Mouse (Mus musculus) forebrain, embryonic 13.5 days (tissue): Measurements from ENCODE around the gene Grap. TPM values are rescaled to one million over a fixed set of nuclear protein-coding genes. Genes with fewer than 3 reads are reported as not detected.

ENCODE experiments used
- ATAC-seq: fragments of 200-750 bp; cut with Nextera tagmentation; 2 replicates; pipeline ENCODE4 v1.8.0; 2017
- H3K27ac ChIP-seq: fragments of 300-500 bp; sonication (generic); 2 replicates; pipeline ENCODE4 v1.5.1; 2015; ENCODE audit warnings: inconsistent platforms, mild to moderate bottlenecking, moderate library complexity
- H3K27me3 ChIP-seq: fragments of 300-500 bp; sonication (generic); 2 replicates; pipeline ENCODE4 v1.6.1; 2015; ENCODE audit warnings: mild to moderate bottlenecking, inconsistent platforms
- H3K36me3 ChIP-seq: fragments of 300-500 bp; sonication (generic); 2 replicates; pipeline ENCODE4 v1.6.1; 2015; ENCODE audit warnings: mild to moderate bottlenecking, inconsistent platforms; ENCODE audit not compliant: poor library complexity, severe bottlenecking
- H3K4me1 ChIP-seq: fragments of 300-500 bp; sonication (generic); 2 replicates; pipeline ENCODE4 v1.6.1; 2015; ENCODE audit warnings: inconsistent platforms
- H3K4me2 ChIP-seq: fragments of 300-500 bp; sonication (generic); 2 replicates; pipeline ENCODE4 v1.6.1; 2015; ENCODE audit warnings: inconsistent platforms, mild to moderate bottlenecking, moderate library complexity
- H3K4me3 ChIP-seq: fragments of 300-500 bp; sonication (generic); 2 replicates; pipeline ENCODE4 v1.5.1; 2015; ENCODE audit warnings: mild to moderate bottlenecking, inconsistent platforms
- H3K9ac ChIP-seq: fragments of 300-500 bp; sonication (generic); 2 replicates; pipeline ENCODE4 v1.6.1; 2015; ENCODE audit warnings: mild to moderate bottlenecking, inconsistent platforms
- H3K9me3 ChIP-seq: fragments of 300-500 bp; sonication (generic); replicated peaks from 2 replicates; pipeline ENCODE4 v1.6.1; 2016; ENCODE audit warnings: inconsistent platforms
- WGBS: fragments of 180-500 bp; shearing (Covaris S2); methylation state at CpG from one replicate; pipeline ENCODE4 v1.1.7; 2015; 5-methylcytosine and 5-hydroxymethylcytosine counted together
- polyA plus RNA-seq: library from polyadenylated mRNA; unstranded; fragments of >200 nt; fragmentation: Nextera tagmentation; extraction: Ambion mirVana; gene quantifications from 2 replicates; pipeline ENCODE4 v1.2.1, GENCODE M21; 2015

The Grap gene
- polyA plus RNA-seq, 1 experiment from 2014 or later, result 8.2 TPM

DNA sequence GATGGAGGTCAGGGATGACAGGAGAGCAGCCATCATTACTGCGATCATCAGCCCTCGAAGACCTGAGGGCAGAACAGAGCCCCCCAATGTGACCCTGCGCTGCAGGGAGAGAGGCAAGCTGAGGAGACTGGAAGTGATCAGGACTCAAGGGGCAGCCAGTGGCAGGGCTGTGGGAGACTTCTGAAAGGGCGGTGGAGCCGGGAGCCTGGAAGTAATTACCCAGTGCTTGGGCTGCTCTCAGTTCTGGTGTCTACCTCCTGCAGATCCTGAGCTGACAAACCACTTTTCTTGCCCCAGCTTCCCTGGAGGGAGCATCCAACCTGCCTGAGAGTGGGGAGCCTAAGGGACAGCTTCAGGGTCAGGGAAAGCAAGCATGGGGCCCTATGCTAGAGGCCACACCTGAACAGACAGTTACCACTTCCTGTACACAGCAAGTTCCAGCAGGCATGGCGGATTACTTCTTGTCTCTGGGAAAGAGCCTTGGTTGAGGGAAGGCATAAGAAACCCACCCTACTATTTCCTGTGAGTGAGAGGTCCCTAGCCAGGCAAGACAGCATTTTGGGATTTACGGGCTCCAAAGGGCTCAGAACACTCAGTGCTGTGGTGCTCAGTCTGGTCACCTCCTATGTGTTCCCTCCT lies 23.3 kb downstream of the Grap start:
- Histone ChIP-seq H3K9me3 (no peaks in the 10 kb centered on the region), H3K9ac (no peak overlapping the region), H3K27me3 (no peaks in the 10 kb centered on the region), H3K36me3 (no peaks in the 10 kb centered on the region), H3K4me1 (peaks cover 10% of the 10 kb centered on the region), H3K4me3 (no peak overlapping the region), H3K4me2 (no peak overlapping the region), H3K27ac (no peak overlapping the region)
- no peak for ATAC-seq
- WGBS, result 64% methylated on average over 7 of the region's 7 CpGs

DNA sequence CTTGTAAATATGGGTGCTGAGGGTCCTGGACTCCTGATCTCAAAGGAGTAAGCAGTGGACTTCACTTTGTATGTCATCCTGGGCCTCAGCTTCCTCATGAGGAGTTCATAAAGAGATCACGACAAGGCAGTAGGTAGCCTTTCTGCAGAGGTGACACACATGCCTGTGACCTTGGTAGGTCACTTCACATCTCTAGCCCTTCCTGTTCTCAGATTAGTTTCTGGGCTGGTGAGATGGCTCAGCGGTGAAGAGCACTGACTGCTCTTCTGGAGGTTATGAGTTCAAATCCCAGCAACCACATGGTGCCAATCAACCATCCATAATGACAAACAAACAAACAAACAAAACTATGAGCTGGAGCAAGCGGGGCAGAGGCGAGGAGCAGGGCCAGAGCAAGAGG lies 24.6 kb downstream of the Grap start:
- no peak overlapping the region for H3K9ac ChIP-seq
- H3K27me3 ChIP-seq, result no peaks in the 10 kb centered on the region
- no peaks in the 10 kb centered on the region for H3K9me3 ChIP-seq
- WGBS, result 86% methylated on average over 4 of the region's 4 CpGs
- ATAC-seq, result no peak
- H3K4me3 ChIP-seq, result no peak overlapping the region
- no peak overlapping the region for H3K27ac ChIP-seq
- peaks cover 10% of the 10 kb centered on the region for H3K4me1 ChIP-seq
- H3K4me2 ChIP-seq, result no peak overlapping the region
- no peaks in the 10 kb centered on the region for H3K36me3 ChIP-seq

DNA sequence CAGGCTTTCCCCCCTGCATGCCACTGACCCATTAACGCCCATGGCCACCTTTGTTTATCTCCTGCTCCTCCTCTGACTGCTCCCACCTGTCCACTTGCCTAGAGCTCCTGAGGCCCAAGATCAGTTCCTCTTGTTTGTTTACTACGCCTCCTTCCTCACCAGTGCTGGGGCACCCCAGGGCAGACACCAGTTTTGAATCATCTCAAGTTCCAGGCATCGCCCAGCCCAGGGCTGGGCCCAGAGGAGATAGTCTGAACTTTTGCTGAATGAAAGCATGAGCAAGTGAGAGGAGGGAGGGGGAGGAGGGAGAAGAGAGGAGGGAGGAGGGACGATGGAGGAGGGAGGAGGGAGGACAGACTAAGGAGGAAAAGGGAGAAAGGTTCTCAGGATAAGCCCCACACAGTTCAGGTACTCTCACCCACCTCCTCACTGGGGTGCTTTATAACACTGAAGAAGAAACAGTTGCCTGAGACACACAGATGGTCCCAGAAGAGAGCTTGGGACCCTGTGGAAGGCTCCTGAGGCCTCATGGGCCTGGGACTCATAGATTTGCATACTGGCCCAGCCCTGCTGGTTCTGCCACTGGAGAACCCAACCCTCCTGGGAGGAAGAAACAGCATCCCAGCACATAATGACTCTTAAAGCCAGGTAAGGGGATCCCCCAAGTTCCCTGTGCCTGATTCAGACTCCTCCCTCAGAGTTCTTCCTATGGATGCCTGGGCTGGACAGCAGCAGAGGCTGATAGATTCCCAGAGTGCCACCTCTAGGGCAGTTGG lies 26.2 kb downstream of the Grap start:
- Histone ChIP-seq H3K4me3 (no peak overlapping the region), H3K9me3 (no peaks in the 10 kb centered on the region), H3K36me3 (no peaks in the 10 kb centered on the region), H3K27ac (no peak overlapping the region), H3K9ac (no peak overlapping the region), H3K4me2 (no peak overlapping the region), H3K4me1 (peaks cover 15% of the 10 kb centered on the region), H3K27me3 (peaks cover 15% of the 10 kb centered on the region)
- 74% methylated on average over 4 of the region's 4 CpGs for WGBS
- ATAC-seq, result no peak

DNA sequence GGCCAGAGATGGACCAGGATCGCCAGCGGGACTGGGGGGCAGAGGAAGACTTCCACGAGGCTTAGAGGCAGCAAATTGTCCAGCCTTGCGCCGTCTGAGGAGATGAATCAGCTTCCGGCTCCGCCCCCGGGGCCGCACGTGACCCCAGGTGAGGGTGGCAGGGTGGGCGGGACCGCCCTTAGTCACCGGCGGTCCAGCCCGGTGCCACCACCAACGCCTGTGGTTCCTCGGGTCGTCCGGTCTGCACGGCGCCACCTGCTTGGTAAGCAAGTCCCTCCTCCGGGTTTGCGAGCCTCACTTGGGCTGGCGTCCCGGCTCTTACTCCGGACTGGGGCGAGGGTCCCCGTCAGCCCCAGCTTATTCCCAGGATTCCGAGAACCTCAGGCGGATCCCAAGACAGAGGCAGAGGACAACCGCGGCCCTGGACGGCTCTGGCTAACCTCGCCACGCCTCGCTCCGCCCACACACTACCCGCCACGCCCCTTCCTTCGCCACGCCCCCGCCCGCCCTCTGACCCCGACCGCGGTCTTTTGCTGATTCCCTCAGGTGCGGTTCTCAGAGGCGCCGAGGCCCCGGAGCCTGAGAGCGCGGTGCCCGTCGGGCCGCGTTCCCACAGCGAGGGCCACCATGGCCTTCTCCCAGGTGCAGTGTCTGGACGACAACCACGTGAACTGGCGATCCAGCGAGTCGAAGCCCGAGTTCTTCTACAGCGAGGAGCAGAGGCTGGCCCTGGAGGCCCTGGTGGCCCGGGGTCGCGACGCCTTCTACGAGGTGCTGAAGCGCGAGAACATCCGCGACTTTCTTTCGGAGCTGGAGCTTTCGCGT lies 31.1 kb downstream of the Grap start, which contains the start of gene Fam83g:
TSS of gene Fam83g (plus strand) at position 185 of the 825 bp plus-strand sequence.
- 0 out of 2 replicates have a peak, but pooled peaks have one; percentile 24 for ATAC-seq
- H3K9me3 ChIP-seq, result no peaks in the 10 kb centered on the region
- peaks cover 12% of the 10 kb centered on the region for H3K4me1 ChIP-seq
- peak within 1 kb of the TSS; percentile 64 for H3K4me2 ChIP-seq
- peak within 1 kb of the TSS; percentile 43 for H3K4me3 ChIP-seq
- 2% methylated on average over 75 of the region's 76 CpGs for WGBS
- H3K27ac ChIP-seq, result no peak within 1 kb of the TSS
- H3K27me3 ChIP-seq, result peaks cover 40% of the 10 kb centered on the region
- H3K9ac ChIP-seq, result peak within 1 kb of the TSS; percentile 16
- H3K36me3 ChIP-seq, result no peaks in the 10 kb centered on the region

DNA sequence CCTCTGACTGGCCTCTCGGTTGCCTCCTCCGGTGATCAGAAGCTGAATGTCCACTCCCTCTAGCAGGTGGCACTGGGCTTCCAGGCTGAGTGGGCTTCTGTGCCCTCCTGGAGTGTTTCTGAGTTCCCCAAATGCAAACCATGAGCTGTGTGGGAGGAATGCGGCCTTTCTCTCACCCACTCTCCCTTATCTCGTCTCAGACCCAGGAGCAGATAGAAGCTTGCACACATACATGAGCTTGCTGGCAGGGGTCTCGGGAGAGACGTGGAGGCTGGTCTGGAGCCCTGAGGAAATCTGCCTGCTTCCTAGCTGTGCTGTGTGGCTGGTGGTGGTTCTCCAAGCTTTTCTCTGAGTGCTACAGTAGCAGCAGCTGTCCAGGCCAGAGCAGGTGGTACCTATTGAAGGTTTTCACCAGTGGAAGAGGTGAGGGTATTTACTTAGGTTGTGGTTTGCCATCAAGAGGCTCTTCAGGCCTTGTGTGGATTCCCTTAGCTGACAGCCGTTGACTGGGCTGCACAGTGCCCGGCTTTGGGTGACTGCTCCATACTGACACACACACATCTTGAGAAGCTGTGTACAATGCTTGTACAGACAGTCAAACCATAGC lies 32.2 kb downstream of the Grap start:
- H3K4me2 ChIP-seq, result no peak overlapping the region
- peaks cover 12% of the 10 kb centered on the region for H3K4me1 ChIP-seq
- H3K27me3 ChIP-seq, result peaks cover 40% of the 10 kb centered on the region
- no peak overlapping the region for H3K9ac ChIP-seq
- H3K36me3 ChIP-seq, result no peaks in the 10 kb centered on the region
- 70% methylated on average over 8 of the region's 8 CpGs for WGBS
- H3K4me3 ChIP-seq, result no peak overlapping the region
- H3K27ac ChIP-seq, result no peak overlapping the region
- no peaks in the 10 kb centered on the region for H3K9me3 ChIP-seq
- ATAC-seq, result no peak

DNA sequence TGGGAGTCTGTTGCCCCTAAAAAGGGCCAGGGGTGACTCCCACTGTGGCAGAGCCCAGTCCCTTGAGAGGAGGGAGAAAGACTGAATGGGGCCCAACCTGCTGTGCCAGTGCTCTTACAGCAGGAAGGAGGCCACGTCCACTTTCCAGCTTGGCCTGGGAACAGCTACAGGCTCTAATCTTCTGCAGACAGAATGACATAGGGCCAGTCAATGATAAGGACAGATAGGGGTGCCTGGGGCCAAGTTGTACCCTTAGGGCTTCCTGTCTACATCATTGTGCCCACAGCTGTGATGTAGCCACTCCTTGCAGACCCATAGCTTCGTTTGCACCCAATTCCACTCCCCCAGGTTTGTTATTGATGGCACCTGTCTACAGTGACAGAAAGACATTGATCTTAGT lies 33.1 kb downstream of the Grap start:
- Histone ChIP-seq H3K27me3 (peaks cover 40% of the 10 kb centered on the region), H3K27ac (no peak overlapping the region)
- no peak for ATAC-seq

DNA sequence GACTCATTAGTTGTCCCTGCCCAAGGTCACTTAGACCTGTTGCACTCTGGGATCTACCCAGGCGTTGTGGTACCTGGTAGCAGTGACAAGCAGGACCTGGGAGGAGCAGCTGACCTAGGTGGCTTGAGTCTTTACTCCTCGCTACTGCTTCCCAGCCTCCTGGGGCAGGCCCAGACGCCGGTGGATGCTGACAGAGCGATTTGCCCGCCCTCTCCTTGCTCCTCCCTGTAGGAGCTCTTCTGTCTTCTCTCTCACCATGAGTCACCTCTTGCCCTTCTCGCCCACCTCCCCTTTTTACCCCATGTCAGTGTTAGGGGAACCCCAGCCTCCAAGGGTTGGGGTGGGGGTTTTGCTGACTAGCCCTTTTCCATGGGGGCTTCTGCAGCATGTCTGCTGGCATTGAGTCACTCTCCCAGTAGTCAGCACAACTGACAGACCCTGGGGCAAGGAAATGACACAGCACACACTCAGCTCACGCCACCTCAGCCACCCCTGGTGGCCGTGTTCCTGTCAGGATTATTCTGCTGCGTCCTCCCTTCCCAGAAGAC lies 33.9 kb downstream of the Grap start:
- H3K9me3 ChIP-seq, result no peaks in the 10 kb centered on the region
- H3K36me3 ChIP-seq, result no peaks in the 10 kb centered on the region
- no peak overlapping the region for H3K9ac ChIP-seq
- H3K4me2 ChIP-seq, result no peak overlapping the region
- H3K4me1 ChIP-seq, result peaks cover 12% of the 10 kb centered on the region
- H3K4me3 ChIP-seq, result no peak overlapping the region
- H3K27me3 ChIP-seq, result peaks cover 40% of the 10 kb centered on the region
- WGBS, result 47% methylated on average over 10 of the region's 10 CpGs
- H3K27ac ChIP-seq, result no peak overlapping the region
- ATAC-seq, result no peak

More for the DNA sequence above, 33.1 kb downstream of the Grap start:
- no peaks in the 10 kb centered on the region for H3K36me3 ChIP-seq
- H3K4me3 ChIP-seq, result no peak overlapping the region
- WGBS, result 80% methylated on average over 2 of the region's 2 CpGs
- H3K9ac ChIP-seq, result no peak overlapping the region
- H3K4me2 ChIP-seq, result no peak overlapping the region
- H3K4me1 ChIP-seq, result peaks cover 12% of the 10 kb centered on the region
- H3K9me3 ChIP-seq, result no peaks in the 10 kb centered on the region

DNA sequence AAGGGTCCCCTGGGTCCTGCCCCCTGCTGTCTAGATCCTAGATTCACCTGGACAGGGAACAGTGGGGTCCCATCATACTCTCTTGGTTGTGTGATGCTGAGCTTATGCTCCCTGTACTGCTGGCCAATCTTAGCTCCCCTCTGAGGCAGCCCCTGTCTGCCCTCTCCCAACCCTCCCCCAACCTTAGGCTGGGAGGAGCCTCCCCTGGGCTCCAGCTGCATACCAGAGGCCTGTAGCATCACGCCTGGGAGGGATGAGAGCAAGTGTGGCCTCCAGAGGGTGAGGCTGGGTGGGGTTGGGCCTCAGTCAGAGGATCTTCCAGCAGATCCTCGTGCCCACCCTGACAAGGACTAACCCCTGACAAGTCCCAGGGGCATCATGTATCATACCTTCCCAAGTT lies 34.5 kb downstream of the Grap start:
- Histone ChIP-seq H3K4me1 (peaks cover 12% of the 10 kb centered on the region), H3K9me3 (no peaks in the 10 kb centered on the region), H3K4me2 (no peak overlapping the region), H3K27ac (no peak overlapping the region), H3K9ac (no peak overlapping the region), H3K27me3 (peaks cover 40% of the 10 kb centered on the region), H3K36me3 (no peaks in the 10 kb centered on the region), H3K4me3 (no peak overlapping the region)
- 60% methylated on average over 2 of the region's 2 CpGs for WGBS
- ATAC-seq, result no peak

DNA sequence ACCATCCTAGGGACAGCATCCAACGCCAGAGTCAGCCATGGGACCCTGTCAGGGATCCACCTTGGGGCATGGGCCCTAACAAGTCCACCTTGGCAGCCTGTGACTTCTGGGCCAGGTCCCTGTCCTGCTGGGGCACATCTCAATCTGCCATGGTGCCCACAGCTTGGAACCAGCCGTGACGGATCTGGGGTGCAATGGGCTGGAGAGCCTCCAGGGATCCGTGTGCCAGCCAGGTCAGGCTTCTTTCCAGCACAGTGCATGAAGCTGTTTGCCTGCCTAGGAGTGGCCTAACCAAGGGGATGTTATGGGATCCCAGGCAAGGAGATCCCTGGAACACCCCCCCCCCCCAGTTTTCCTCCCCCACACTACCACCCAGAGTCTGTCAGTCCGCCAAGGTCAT lies 39.9 kb downstream of the Grap start:
- no peak overlapping the region for H3K9ac ChIP-seq
- H3K36me3 ChIP-seq, result no peaks in the 10 kb centered on the region
- H3K4me1 ChIP-seq, result no peaks in the 10 kb centered on the region
- no peaks in the 10 kb centered on the region for H3K27me3 ChIP-seq
- no peak overlapping the region for H3K4me3 ChIP-seq
- no peak for ATAC-seq
- WGBS, result 90% methylated on average over 5 of the region's 5 CpGs
- no peak overlapping the region for H3K27ac ChIP-seq
- no peaks in the 10 kb centered on the region for H3K9me3 ChIP-seq
- H3K4me2 ChIP-seq, result no peak overlapping the region

DNA sequence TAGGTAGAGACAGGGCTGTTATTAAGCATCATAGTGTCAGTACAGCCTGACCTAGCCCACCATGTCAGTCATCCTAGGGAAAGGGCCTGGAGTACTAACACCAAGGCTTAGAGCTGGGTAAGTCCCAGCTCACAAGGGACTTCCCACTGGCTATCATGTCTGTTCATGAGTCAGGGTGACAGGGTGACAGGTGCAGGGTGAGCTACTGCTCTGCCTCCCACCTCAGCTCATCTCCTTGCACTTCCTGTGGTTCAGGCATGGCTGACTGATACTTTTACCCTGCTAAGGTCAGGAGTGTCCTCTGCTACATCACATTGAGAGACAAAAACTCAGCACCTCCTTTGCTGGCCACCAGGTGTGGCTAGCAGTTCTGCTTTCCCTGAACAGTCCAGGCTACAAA lies 45.8 kb downstream of the Grap start:
- Histone ChIP-seq H3K36me3 (no peaks in the 10 kb centered on the region), H3K9me3 (no peaks in the 10 kb centered on the region), H3K4me1 (peaks cover 9% of the 10 kb centered on the region), H3K27ac (no peak overlapping the region), H3K4me3 (no peak overlapping the region), H3K4me2 (no peak overlapping the region), H3K27me3 (no peaks in the 10 kb centered on the region), H3K9ac (no peak overlapping the region)
- no peak for ATAC-seq

DNA sequence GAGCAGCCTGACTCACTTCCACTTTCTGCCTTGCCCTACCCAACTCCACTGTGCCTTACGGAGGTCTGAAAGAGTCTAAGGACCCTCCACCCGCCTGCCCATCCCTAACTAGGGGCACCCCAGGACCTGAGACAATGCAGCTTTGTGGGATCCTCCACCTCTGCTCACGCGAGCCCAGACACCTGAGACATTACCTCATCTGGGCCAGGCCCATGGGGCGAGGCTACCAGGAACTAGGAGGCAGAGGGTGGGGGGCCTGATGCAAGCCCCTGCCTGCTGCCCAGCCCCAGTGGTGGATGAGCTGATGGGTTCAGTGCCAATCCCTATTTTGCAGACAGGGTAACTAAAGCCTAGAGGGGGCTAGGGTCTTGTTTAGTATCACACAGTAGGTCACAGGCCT lies 46.4 kb downstream of the Grap start:
- WGBS, result 83% methylated on average over 5 of the region's 5 CpGs

More for the DNA sequence above, 46.4 kb downstream of the Grap start:
- H3K9me3 ChIP-seq, result no peaks in the 10 kb centered on the region
- H3K9ac ChIP-seq, result no peak overlapping the region
- no peaks in the 10 kb centered on the region for H3K27me3 ChIP-seq
- no peak overlapping the region for H3K27ac ChIP-seq
- no peak for ATAC-seq
- H3K36me3 ChIP-seq, result no peaks in the 10 kb centered on the region
- H3K4me3 ChIP-seq, result no peak overlapping the region
- no peak overlapping the region for H3K4me2 ChIP-seq
- peaks cover 9% of the 10 kb centered on the region for H3K4me1 ChIP-seq
